Mouse (Mus musculus): ENCODE measurements around the gene BC034090. TPM values are rescaled to one million over a fixed set of nuclear protein-coding genes. Genes with fewer than 3 reads are reported as not detected.
"Not testable (repeated sequence)": the region's sequence is repeated elsewhere in the genome, so short reads cannot be mapped to it uniquely, and the experiment has no call there.

The BC034090 gene
- polyA plus RNA-seq, 1 experiment from 2014 or later: 8.0 TPM

- H3K36me3 ChIP-seq: peaks cover 21% of the 10 kb centered on the region
- H3K4me1 ChIP-seq (replicated peaks): no peaks in the 10 kb centered on the region
- no peaks in the 10 kb centered on the region for H3K27me3 ChIP-seq
- no peaks in the 10 kb centered on the region for H3K9me3 ChIP-seq (replicated peaks)
- no peak overlapping the region for H3K4me2 ChIP-seq
- no peak overlapping the region; the same call in 1 of the 2 replicates for H3K27ac ChIP-seq
- no peak overlapping the region for H3K9ac ChIP-seq
- no peak overlapping the region for H3K4me3 ChIP-seq
- WGBS: 53% methylated on average over 3 of the region's 3 CpGs
- ATAC-seq (replicated peaks; ENCODE audit: insufficient number of reproducible peaks, insufficient read depth, low FRiP score, low read depth): no peak
These were observed 60.1 kb downstream of the BC034090 start for GRCm38 (mm10) chr1:155184191-155184590.

DNA sequence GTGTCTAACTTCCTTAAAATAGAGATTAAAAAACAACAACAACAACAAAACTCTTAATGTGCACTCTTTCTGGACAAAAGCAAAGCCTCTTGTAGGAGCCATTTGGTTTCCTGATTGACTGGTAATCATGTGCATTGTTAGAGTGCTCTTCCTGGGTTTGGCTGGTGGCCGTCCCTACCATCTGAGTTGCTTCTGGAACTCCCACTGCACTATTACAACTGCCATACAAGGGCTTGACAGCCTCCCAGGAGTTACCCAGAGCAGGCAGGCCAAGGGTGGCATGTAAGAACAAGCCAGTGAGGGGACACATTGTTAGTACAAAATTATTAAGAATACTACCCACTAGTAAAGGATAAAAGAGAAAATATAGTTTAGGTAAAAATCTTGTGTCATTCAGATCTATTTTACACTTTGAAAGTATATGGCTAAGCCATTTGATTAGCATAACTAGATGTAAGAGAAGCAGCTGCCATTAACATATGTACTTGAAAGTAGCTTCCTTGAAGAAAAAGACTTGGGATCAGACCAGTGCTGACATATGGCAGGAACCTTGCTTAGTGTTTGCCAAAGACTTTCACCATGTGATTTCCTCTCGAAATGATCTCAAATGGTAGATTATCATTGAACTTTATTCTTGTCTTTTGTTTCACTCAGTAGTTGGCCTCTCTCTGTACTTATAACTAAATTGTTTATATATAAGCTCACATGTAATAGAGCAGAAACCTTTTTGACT, 65.9 kb downstream of the BC034090 start:
- 86% methylated on average over 2 of the region's 2 CpGs for WGBS
- no peaks in the 10 kb centered on the region for H3K9me3 ChIP-seq (replicated peaks)
- H3K27ac ChIP-seq: no peak overlapping the region
- no peak for ATAC-seq (replicated peaks; ENCODE audit: insufficient number of reproducible peaks, insufficient read depth, low FRiP score, low read depth)
- H3K4me2 ChIP-seq: no peak overlapping the region
- no peak overlapping the region for H3K4me3 ChIP-seq
- H3K4me1 ChIP-seq (replicated peaks): no peaks in the 10 kb centered on the region
- no peak overlapping the region for H3K9ac ChIP-seq
- peaks cover 36% of the 10 kb centered on the region for H3K36me3 ChIP-seq
- H3K27me3 ChIP-seq: no peaks in the 10 kb centered on the region

DNA sequence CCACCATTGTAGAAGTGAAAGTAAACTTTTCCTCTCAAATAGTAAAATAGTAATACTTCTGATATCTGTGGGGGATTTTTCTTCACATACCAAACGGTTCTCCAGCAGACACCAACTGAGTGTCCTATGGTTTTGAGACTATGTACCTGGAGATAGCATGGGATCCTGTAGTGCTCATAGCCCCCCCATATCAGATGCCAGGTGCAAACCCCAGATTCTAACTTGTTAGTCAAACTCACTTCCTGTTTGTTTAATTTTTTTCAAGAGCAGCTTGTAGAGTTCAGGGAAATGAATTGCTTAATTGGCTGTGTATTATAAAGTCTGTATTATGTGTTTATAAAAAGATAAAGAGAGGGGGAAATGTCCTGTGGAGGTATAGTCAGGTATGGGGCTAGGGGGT, 69.8 kb downstream of the BC034090 start:
- Histone ChIP-seq H3K4me3 (no peak overlapping the region), H3K27ac (no peak overlapping the region), H3K36me3 (peaks cover 26% of the 10 kb centered on the region), H3K9me3 (replicated peaks) (no peaks in the 10 kb centered on the region), H3K27me3 (no peaks in the 10 kb centered on the region), H3K9ac (no peak overlapping the region), H3K4me1 (replicated peaks) (no peaks in the 10 kb centered on the region), H3K4me2 (no peak overlapping the region)
- 88% methylated on average over 1 of the region's 1 CpGs for WGBS
- no peak for ATAC-seq (replicated peaks; ENCODE audit: insufficient number of reproducible peaks, insufficient read depth, low FRiP score, low read depth)

- H3K9ac ChIP-seq; H3K4me1 ChIP-seq (replicated peaks); H3K4me3 ChIP-seq; H3K27ac ChIP-seq; H3K4me2 ChIP-seq; H3K9me3 ChIP-seq (replicated peaks); H3K27me3 ChIP-seq; ATAC-seq (replicated peaks; ENCODE audit: insufficient number of reproducible peaks, insufficient read depth, low FRiP score, low read depth): not testable (repeated sequence)
- 86% methylated on average over 1 of the region's 1 CpGs for WGBS
- H3K36me3 ChIP-seq: peaks cover 22% of the 10 kb centered on the region
These were observed 70.6 kb downstream of the BC034090 start for GRCm38 (mm10) chr1:155173644-155174016.

- no peak overlapping the region for H3K4me3 ChIP-seq
- ATAC-seq (replicated peaks; ENCODE audit: insufficient number of reproducible peaks, insufficient read depth, low FRiP score, low read depth): no peak
- H3K27me3 ChIP-seq: no peaks in the 10 kb centered on the region
- no peak overlapping the region for H3K27ac ChIP-seq
- WGBS: 87% methylated on average over 3 of the region's 3 CpGs
- no peak overlapping the region for H3K4me2 ChIP-seq
- peaks cover 20% of the 10 kb centered on the region for H3K36me3 ChIP-seq
- no peak overlapping the region for H3K9ac ChIP-seq
- no peaks in the 10 kb centered on the region for H3K4me1 ChIP-seq (replicated peaks)
- no peaks in the 10 kb centered on the region for H3K9me3 ChIP-seq (replicated peaks)
These were observed 71.2 kb downstream of the BC034090 start for GRCm38 (mm10) chr1:155172895-155173643.

GRCm38 (mm10) chr1:155169935-155170334, 74.3 kb downstream of the BC034090 start:
- H3K9me3 ChIP-seq (replicated peaks): no peaks in the 10 kb centered on the region
- no peak overlapping the region for H3K9ac ChIP-seq
- H3K4me1 ChIP-seq (replicated peaks): no peaks in the 10 kb centered on the region
- H3K27ac ChIP-seq: no peak overlapping the region
- H3K4me3 ChIP-seq: no peak overlapping the region
- no peak overlapping the region for H3K4me2 ChIP-seq
- 0 out of 2 replicates have a peak, but pooled peaks cover 3% of the 10 kb centered on the region for H3K36me3 ChIP-seq
- ATAC-seq (replicated peaks; ENCODE audit: insufficient number of reproducible peaks, insufficient read depth, low FRiP score, low read depth): no peak
- no peaks in the 10 kb centered on the region for H3K27me3 ChIP-seq

GRCm38 (mm10) chr1:155167453-155167852, 76.8 kb downstream of the BC034090 start:
- Histone ChIP-seq H3K27ac (no peak overlapping the region), H3K4me2 (no peak overlapping the region), H3K27me3 (no peaks in the 10 kb centered on the region), H3K4me3 (no peak overlapping the region), H3K36me3 (no peaks in the 10 kb centered on the region), H3K9me3 (replicated peaks) (no peaks in the 10 kb centered on the region), H3K4me1 (replicated peaks) (peaks cover 2% of the 10 kb centered on the region; the same call in 1 of the 2 replicates), H3K9ac (no peak overlapping the region)
- WGBS: 81% methylated on average over 3 of the region's 3 CpGs
- no peak for ATAC-seq (replicated peaks; ENCODE audit: insufficient number of reproducible peaks, insufficient read depth, low FRiP score, low read depth)

Other genes with a start within 250 kb of the BC034090 start
- gene Ier5, start 144.8 kb downstream of the BC034090 start, polyA plus RNA-seq (2015; fragmentation: Nextera tagmentation; extraction: Ambion mirVana): 5.0 and 5.5 TPM in 2 replicates
- 6.6 and 7.1 TPM in 2 replicates for gene Mr1, start 97.6 kb downstream of the BC034090 start, polyA plus RNA-seq (2015; fragmentation: Nextera tagmentation; extraction: Ambion mirVana)
- 47.7 and 57.0 TPM in 2 replicates for gene Stx6, start 85.7 kb downstream of the BC034090 start, polyA plus RNA-seq (2015; fragmentation: Nextera tagmentation; extraction: Ambion mirVana)
- gene Xpr1, start 173.0 kb upstream of the BC034090 start, polyA plus RNA-seq (2015; fragmentation: Nextera tagmentation; extraction: Ambion mirVana): 8.9 and 10.2 TPM in 2 replicates